Mouse (Mus musculus) megakaryocyte, embryonic 14.5 days (primary cell): ENCODE data around the gene Zfp1. TPM values are rescaled to one million over a fixed set of nuclear protein-coding genes. Genes with fewer than 3 reads are reported as not detected.

Source experiments
- H3K27me3 ChIP-seq: replicated peaks from 2 replicates; pipeline ENCODE3; 2012; ENCODE audit warnings: inconsistent platforms
- H3K36me3 ChIP-seq: replicated peaks from 2 replicates; pipeline ENCODE3; 2012; ENCODE audit warnings: low read length, inconsistent platforms, mixed read lengths
- H3K4me1 ChIP-seq: 2 replicates; pipeline ENCODE4 v1.6.1; 2012; ENCODE audit warnings: inconsistent platforms
- H3K4me3 ChIP-seq: replicated peaks from 2 replicates; pipeline ENCODE3; 2012; ENCODE audit warnings: moderate library complexity, mild to moderate bottlenecking, inconsistent platforms
- H3K9me3 ChIP-seq: 2 replicates; pipeline ENCODE4 v1.6.1; 2012; ENCODE audit warnings: inconsistent platforms
- FLI1 ChIP-seq: IDR thresholded peaks from 2 replicates; pipeline ENCODE4 v1.6.1; 2012; ENCODE audit warnings: low read length, inconsistent platforms, mixed read lengths
- GATA1 ChIP-seq: IDR thresholded peaks from 3 replicates; pipeline ENCODE4 v1.6.1; 2012; ENCODE audit warnings: mixed read lengths, low read length, inconsistent platforms, borderline replicate concordance
- polyA plus RNA-seq: library from polyadenylated mRNA; stranded (reverse); fragments of >175 nt; gene quantifications from 2 replicates; pipeline ENCODE4 v1.2.3, GENCODE M21; 2012; ENCODE audit warnings: low replicate concordance; ENCODE audit not compliant: insufficient read depth

Gene Zfp1
- polyA plus RNA-seq, 1 experiment = 0.64 TPM

DNA sequence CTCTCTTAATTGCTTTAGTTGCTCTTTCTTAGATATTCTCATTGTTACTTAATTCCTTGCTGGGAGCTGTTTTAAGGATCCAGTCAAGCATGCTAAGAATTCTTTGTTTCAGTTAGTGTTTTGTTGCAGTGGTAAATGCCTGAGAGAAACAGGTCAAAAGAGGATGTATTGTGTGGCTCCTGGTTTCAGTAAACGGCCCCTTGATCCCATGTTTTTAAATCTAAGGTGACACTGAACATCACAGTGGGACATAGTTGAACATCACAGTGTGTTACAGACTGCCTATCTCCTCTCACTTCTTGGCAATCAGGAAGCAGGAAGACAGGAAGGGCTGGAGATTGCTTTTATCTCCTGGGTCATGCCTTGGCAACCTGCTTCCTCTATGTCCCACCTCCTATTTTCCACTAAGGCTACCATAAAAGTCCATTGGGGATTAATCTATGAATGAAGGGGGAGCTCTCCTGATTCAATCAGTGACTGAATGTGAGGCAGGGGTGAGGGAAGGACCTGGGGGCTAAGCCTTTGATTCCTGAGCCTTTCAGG lies 14.2 kb downstream of the Zfp1 start:
- peaks cover 28% of the 10 kb centered on the region for H3K4me1 ChIP-seq
- peaks cover 86% of the 10 kb centered on the region for H3K27me3 ChIP-seq
- peaks cover 20% of the 10 kb centered on the region for H3K9me3 ChIP-seq
- TF ChIP-seq GATA1 = no peak
- no peak for TF ChIP-seq FLI1
- no peak overlapping the region for H3K4me3 ChIP-seq
- no peaks in the 10 kb centered on the region for H3K36me3 ChIP-seq

DNA sequence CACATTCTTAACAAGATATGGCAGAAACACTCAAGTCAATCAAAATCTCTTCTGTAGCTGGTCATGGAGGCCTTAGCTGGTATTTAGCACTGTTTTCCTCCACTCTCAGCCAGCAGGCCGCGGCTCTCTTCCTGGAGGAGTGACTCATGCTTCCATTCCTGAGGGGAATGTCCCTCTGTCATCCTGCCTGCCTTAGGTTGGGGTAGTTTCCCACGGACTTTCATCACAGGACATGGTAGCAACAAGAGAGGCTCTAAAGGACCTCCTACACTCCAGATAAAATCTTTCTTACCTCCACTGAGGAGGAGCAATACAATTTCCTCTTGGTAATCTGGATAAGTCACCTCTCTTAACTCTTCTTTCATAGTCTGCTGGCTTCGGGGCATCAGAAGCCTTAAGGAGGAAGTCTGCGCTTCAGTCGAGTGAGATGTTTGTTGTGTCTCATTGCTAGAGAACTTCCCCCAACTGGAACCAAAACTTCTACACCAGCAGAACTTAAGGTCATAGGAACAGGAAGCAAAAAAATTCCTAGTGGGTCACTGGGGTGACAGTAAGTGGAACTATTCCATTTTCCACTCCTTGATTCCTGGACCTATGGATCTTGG lies 15.7 kb downstream of the Zfp1 start:
- Histone ChIP-seq H3K36me3 (no peaks in the 10 kb centered on the region), H3K27me3 (peaks cover 91% of the 10 kb centered on the region), H3K4me3 (peak overlapping the region; percentile 33), H3K9me3 (peaks cover 20% of the 10 kb centered on the region), H3K4me1 (peaks cover 28% of the 10 kb centered on the region)
- TF ChIP-seq GATA1 (no peak), FLI1 (no peak)

DNA sequence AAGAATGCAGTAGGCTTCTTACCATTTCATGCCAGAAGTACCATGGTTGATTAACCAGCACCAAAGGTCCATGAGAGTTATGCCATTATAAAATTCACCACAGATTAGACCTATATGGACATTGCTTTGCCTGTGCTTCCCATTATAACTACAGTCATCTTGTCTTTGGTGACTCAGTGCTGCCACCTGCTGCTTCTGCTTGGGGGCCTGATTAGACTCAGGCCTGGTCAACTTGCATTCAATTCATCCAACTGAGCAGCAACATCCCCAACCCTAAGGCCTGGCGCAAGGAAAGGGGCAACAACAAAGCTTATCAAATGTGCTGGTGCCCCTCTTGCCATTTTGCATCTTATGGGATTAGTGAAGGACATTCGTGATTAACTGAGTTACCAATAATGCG lies 19.3 kb downstream of the Zfp1 start:
- no peak overlapping the region for H3K4me3 ChIP-seq
- TF ChIP-seq GATA1 = no peak
- H3K36me3 ChIP-seq = no peaks in the 10 kb centered on the region
- H3K9me3 ChIP-seq = no peaks in the 10 kb centered on the region
- H3K27me3 ChIP-seq = peaks cover 87% of the 10 kb centered on the region
- H3K4me1 ChIP-seq = peaks cover 14% of the 10 kb centered on the region

DNA sequence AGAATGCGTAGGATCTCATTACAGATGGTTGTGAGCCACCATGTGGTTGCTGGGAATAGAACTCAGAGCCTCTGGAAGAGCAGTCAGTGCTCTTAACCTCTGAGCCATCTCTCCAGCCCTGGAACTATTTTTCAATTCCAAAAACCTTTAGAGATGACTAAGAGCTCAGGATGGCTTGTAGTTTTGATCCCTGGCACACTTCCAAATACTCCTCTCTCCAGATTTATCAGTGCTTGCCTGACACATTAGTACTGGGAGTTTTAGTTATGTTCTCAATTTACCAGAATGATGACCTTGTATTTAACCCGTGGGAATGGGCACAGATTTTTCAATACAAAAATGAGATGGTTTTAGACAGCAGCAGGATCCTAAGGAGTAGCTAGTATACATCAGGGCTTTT lies 23.6 kb downstream of the Zfp1 start:
- peaks cover 12% of the 10 kb centered on the region for H3K36me3 ChIP-seq

DNA sequence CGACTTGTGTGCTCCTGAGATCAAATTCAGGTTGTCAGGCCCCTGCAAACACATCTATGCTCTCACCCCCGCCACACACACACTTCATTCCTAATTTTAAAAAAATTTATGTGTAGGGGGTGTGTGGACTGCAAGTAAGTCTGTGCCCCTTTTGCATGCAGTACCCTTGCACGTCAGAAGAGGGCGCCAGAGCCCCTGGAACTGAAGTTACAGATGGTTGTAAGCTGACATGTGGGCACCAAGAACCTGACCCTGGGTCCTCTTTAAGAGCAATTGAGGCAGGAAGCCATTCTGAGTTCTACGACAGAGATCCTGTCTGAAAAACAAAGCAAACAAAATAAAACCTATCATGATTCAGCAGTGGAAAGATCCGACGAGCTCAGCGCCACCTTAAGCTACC lies 33.0 kb downstream of the Zfp1 start:
- Histone ChIP-seq H3K4me1 (peaks cover 6% of the 10 kb centered on the region; the same call in 1 of the 2 replicates), H3K36me3 (no peaks in the 10 kb centered on the region), H3K9me3 (peaks cover 18% of the 10 kb centered on the region), H3K27me3 (peaks cover 61% of the 10 kb centered on the region), H3K4me3 (no peak overlapping the region)
- no peak for TF ChIP-seq GATA1
- no peak for TF ChIP-seq FLI1

More for the DNA sequence above, 23.6 kb downstream of the Zfp1 start:
- TF ChIP-seq GATA1 (no peak), FLI1 (no peak)
- Histone ChIP-seq H3K4me1 (no peaks in the 10 kb centered on the region), H3K9me3 (peaks cover 12% of the 10 kb centered on the region), H3K27me3 (peaks cover 69% of the 10 kb centered on the region), H3K4me3 (no peak overlapping the region)

DNA sequence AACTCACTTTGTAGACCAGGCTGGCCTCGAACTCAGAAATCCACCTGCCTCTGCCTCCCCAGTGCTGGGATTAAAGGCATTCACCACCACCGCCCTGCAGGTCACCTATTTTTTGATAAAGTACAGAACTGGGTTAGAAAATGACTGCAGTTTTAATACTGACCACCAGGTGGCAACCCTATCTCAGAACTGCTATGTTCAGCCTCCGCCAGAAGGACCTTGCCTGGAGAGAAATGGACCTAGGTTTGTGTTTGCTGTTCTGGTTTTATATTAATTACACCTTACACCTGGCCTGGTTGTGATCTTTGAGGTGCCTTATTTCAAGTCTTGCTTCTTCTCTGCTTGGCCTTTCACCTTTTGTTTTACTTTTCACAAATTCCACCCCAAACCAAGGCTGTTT lies 34.9 kb downstream of the Zfp1 start:
- H3K9me3 ChIP-seq = peaks cover 18% of the 10 kb centered on the region
- peaks cover 60% of the 10 kb centered on the region for H3K27me3 ChIP-seq
- no peaks in the 10 kb centered on the region for H3K36me3 ChIP-seq
- H3K4me3 ChIP-seq = no peak overlapping the region
- H3K4me1 ChIP-seq = peaks cover 6% of the 10 kb centered on the region; the same call in 1 of the 2 replicates
- TF ChIP-seq GATA1 (no peak), FLI1 (no peak)

DNA sequence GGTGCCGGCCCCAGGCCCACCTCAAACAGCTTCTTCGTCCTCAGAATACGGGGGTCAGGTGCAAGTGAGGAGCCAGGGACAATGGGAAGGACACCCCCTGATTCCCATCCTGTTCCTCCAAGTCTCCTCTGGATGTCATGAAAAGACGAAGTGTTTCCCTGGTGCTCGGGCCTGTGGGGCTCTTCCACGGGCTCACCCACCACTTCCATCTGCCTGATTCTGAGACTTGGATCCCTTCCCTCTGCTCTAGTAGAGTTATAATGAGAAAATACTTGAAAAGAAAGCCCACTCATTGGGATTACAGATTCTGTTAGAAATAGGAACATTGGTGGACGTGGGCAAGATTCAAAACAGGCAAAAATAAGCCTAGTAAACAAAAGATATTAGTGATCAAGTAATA lies 35.6 kb downstream of the Zfp1 start:
- Histone ChIP-seq H3K4me3 (no peak overlapping the region), H3K9me3 (peaks cover 18% of the 10 kb centered on the region), H3K27me3 (peaks cover 57% of the 10 kb centered on the region)

DNA sequence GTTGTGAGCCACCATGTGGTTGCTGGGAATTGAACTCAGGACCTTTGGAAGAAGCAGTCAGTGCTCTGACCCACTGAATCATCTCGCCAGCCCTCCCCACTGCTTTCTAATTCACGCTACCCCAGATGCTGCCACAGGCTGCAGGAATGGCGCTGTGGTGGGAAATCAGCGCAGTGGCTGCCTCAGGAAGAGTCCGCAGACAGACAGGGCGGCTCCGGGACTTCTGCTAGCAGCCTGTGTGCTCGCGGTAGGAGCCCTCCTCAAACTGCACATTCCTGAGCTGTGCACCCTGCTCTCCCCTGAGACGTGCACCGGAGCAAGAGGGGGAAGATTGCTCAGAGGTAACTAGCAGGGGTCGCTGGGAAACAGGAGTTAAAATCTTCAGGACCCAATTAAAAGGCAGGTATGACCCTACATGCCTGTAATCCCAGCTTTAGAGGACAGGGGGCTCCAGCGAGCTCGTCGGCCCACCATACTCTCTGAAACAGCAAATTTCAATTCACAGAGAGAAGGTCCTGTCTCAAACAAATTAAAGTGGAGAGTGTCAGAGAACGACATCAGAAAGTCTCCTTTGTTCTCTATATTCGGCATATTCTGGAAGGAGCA lies 37.3 kb downstream of the Zfp1 start:
- Histone ChIP-seq H3K4me3 (no peak overlapping the region), H3K27me3 (peaks cover 52% of the 10 kb centered on the region), H3K36me3 (no peaks in the 10 kb centered on the region), H3K4me1 (peaks cover 6% of the 10 kb centered on the region; the same call in 1 of the 2 replicates), H3K9me3 (peaks cover 18% of the 10 kb centered on the region)
- TF ChIP-seq GATA1 = no peak

More for the DNA sequence above, 35.6 kb downstream of the Zfp1 start:
- TF ChIP-seq FLI1 (no peak), GATA1 (no peak)
- H3K36me3 ChIP-seq = no peaks in the 10 kb centered on the region
- H3K4me1 ChIP-seq = peaks cover 6% of the 10 kb centered on the region; the same call in 1 of the 2 replicates

DNA sequence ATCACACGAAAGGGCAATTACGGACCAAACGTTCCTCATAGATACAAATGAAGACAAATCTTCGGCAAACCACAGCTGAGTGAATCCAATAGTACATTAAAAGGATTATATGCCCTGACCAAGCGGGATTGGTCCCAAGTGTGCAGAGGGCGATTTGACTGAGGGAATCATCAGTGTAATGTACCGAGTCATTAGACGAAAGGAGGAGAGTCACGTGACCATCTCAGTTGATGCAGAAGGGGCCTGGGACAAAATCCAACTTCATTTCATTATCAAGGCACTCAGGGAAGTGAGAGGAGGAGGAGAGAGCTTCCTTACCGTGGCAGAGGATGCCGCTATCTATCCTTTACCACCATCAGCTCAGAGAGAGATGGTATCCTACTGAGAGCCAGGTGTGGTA lies 38.0 kb downstream of the Zfp1 start:
- TF ChIP-seq FLI1 (no peak), GATA1 (no peak)
- Histone ChIP-seq H3K4me3 (no peak overlapping the region), H3K36me3 (no peaks in the 10 kb centered on the region), H3K27me3 (peaks cover 56% of the 10 kb centered on the region), H3K9me3 (peaks cover 14% of the 10 kb centered on the region), H3K4me1 (peaks cover 6% of the 10 kb centered on the region; the same call in 1 of the 2 replicates)

DNA sequence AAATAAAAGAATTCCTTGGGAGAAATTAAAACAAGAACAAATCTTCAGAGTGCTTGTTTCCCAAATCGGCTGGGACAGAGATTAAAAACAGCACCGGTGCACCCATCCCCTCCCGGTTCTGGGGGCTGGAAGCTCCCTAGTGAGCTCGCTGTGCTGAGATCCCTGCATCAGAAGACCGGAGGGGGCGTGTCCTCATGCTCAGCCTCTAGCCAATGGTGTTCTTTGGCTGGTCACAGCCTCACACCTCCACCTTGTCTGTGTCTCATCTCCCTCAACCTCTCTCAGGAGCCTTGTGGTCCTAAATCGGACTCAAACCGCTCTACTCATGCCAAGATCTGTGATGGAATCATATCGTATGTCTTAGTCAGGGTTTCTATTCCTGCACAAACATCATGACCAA lies 39.3 kb downstream of the Zfp1 start:
- no peaks in the 10 kb centered on the region for H3K36me3 ChIP-seq
- peaks cover 5% of the 10 kb centered on the region for H3K9me3 ChIP-seq
- TF ChIP-seq FLI1 (no peak), GATA1 (no peak)
- peaks cover 6% of the 10 kb centered on the region; the same call in 1 of the 2 replicates for H3K4me1 ChIP-seq
- H3K4me3 ChIP-seq = no peak overlapping the region
- H3K27me3 ChIP-seq = peaks cover 63% of the 10 kb centered on the region

DNA sequence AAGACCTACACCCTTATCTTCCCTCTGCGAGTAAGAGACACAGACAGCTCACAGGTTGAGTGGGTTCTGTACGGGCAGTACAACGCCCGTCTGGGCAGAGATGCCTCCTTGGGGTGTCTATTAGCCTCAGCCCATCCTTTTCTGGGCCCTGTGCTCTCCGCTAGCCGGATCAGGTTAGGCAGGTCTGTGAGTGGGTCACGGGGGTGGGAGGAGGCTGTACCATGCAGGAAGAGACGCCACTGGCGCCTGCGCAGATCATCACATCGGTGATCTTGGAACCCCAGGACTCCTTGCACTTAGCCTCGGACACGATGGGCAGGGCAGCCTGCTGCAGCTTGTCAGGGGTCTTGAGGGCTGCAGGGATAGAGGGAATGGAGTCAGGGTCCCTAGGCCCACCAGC lies 43.7 kb downstream of the Zfp1 start:
- Histone ChIP-seq H3K36me3 (no peaks in the 10 kb centered on the region), H3K4me3 (no peak overlapping the region), H3K9me3 (no peaks in the 10 kb centered on the region), H3K4me1 (no peaks in the 10 kb centered on the region), H3K27me3 (peaks cover 66% of the 10 kb centered on the region)
- no peak for TF ChIP-seq FLI1
- TF ChIP-seq GATA1 = no peak
